Mouse (Mus musculus): Measurements from ENCODE around the gene Usp53.

DNA sequence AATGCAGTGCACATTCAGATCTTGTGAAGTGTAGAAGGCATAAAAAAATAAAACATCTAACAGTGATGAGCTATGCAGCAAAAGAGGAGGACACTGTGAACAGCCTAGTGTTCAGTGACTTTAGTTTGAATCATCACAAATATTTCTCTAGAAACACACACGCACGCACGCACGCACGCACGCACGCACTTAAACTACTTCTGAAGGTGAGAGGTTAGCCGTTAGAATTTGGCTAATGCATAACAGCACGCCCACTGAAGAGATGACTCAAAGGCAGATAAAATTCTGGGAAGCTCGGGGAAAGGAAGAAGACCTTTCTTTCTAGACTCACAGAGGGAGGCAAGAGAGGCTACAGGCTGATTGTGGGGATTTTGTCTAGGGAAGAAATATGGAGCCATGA is 23.1 kb upstream of the Usp53 start:
- TF ChIP-seq CTCF (IDR thresholded peaks at IDR 0.05; ENCODE audit: borderline replicate concordance, control insufficient read depth, extremely low read depth, insufficient read depth, low read length, poor library complexity): no peak
- no peak for TF ChIP-seq POLR2A (IDR thresholded peaks at IDR 0.05; ENCODE audit: control insufficient read depth, extremely low read depth, insufficient read depth, low read length, poor library complexity)

All from thymus, adult 2 months (tissue).